Mouse (Mus musculus) spleen, adult 2 months (tissue): ENCODE results near the gene Hcar2. TPM values are rescaled to one million over a fixed set of nuclear protein-coding genes. Genes with fewer than 3 reads are reported as not detected.
A peak's percentile ranks its signal among the peaks of the same experiment; 100 is the strongest.

Source experiments
- DNase-seq, 2 experiments: peaks; one replicate each; pipeline versions ENCODE4 v3.0.0 to v3.0.0-alpha.2; 2012 to 2021; ENCODE audit warnings: low spot score in 2 of 2, low read depth in 1 of 2
- H3K27ac ChIP-seq: fragments of 200-500 bp; 2 replicates; pipeline ENCODE4 v1.5.1; 2012; ENCODE audit warnings: low read length, inconsistent platforms; ENCODE audit not compliant: insufficient read depth
- H3K27me3 ChIP-seq: fragments of 200-500 bp; 2 replicates; pipeline ENCODE4 v1.6.1; 2012; ENCODE audit warnings: mild to moderate bottlenecking, moderate library complexity, low read length, inconsistent platforms; ENCODE audit not compliant: control insufficient read depth, insufficient read depth
- H3K36me3 ChIP-seq: fragments of 200-500 bp; 2 replicates; pipeline ENCODE4 v1.6.1; 2012; ENCODE audit warnings: mild to moderate bottlenecking, low read length, inconsistent platforms; ENCODE audit not compliant: control insufficient read depth, insufficient read depth
- H3K4me1 ChIP-seq: fragments of 200-500 bp; 2 replicates; pipeline ENCODE4 v1.6.1; 2011; ENCODE audit warnings: inconsistent platforms; ENCODE audit not compliant: control insufficient read depth, insufficient read depth, insufficient read length
- H3K4me3 ChIP-seq: fragments of 200-500 bp; 2 replicates; pipeline ENCODE4 v1.5.1; 2011; ENCODE audit warnings: mild to moderate bottlenecking, inconsistent platforms; ENCODE audit not compliant: insufficient read depth, insufficient read length; ENCODE audit errors: extremely low read depth
- CTCF ChIP-seq: fragments of 200-500 bp; IDR thresholded peaks from 2 replicates; pipeline ENCODE4 v1.5.1; 2011; ENCODE audit warnings: mild to moderate bottlenecking, inconsistent platforms; ENCODE audit not compliant: insufficient read depth, insufficient read length, insufficient replicate concordance; ENCODE audit errors: extremely low read depth
- POLR2A ChIP-seq: fragments of 200-500 bp; IDR thresholded peaks from 2 replicates; pipeline ENCODE4 v1.6.1; 2011; ENCODE audit warnings: low read depth, low read length, inconsistent platforms
- WGBS: fragments of 180-500 bp; shearing (Covaris S2); methylation state at CpG from one replicate; pipeline ENCODE4 v1.1.7; 2018; 5-methylcytosine and 5-hydroxymethylcytosine counted together
- polyA plus RNA-seq: library from polyadenylated mRNA; depleted of rRNA; stranded (reverse); fragments of >200 nt; gene quantifications from 2 replicates; pipeline ENCODE4 v1.2.3, GENCODE M21; 2012

Gene Hcar2
- polyA plus RNA-seq, 1 experiment = 7.2 TPM

GRCm38 (mm10) chr5:123866457-123866856, 1.2 kb upstream of the Hcar2 start:
- no peak for TF ChIP-seq CTCF
- WGBS = 78% methylated on average over 4 of the region's 4 CpGs
- DNase-seq = no peak

GRCm38 (mm10) chr5:123863934-123864333, 1.4 kb downstream of the Hcar2 start:
- Histone ChIP-seq H3K36me3 (no peaks in the 10 kb centered on the region), H3K4me1 (peaks cover 3% of the 10 kb centered on the region), H3K27ac (peak overlapping the region; percentile 10; the same call in 1 of the 2 replicates), H3K27me3 (no peaks in the 10 kb centered on the region), H3K4me3 (no peak overlapping the region)
- TF ChIP-seq CTCF (no peak), POLR2A (no peak)
- no peak for DNase-seq
- 78% methylated on average over 14 of the region's 14 CpGs for WGBS

More at GRCm38 (mm10) chr5:123866457-123866856, 1.2 kb upstream of the Hcar2 start:
- H3K27ac ChIP-seq = no peak overlapping the region
- H3K4me3 ChIP-seq = no peak overlapping the region
- H3K4me1 ChIP-seq = peaks cover 3% of the 10 kb centered on the region
- H3K36me3 ChIP-seq = no peaks in the 10 kb centered on the region
- H3K27me3 ChIP-seq = no peaks in the 10 kb centered on the region

GRCm38 (mm10) chr5:123862374-123863350, 2.6 kb downstream of the Hcar2 start:
- 52% methylated on average over 15 of the region's 15 CpGs for WGBS
- TF ChIP-seq CTCF = no peak
- no peak for TF ChIP-seq POLR2A
- H3K27me3 ChIP-seq = no peaks in the 10 kb centered on the region
- 0 out of 2 replicates have a peak overlapping the region, but pooled peaks have one; percentile 42 for H3K27ac ChIP-seq
- peaks cover 3% of the 10 kb centered on the region for H3K4me1 ChIP-seq
- no peak overlapping the region for H3K4me3 ChIP-seq
- H3K36me3 ChIP-seq = no peaks in the 10 kb centered on the region
- no peak for DNase-seq

GRCm38 (mm10) chr5:123858798-123859197, 6.5 kb downstream of the Hcar2 start:
- TF ChIP-seq POLR2A (no peak), CTCF (no peak)
- DNase-seq = no peak
- Histone ChIP-seq H3K27ac (no peak overlapping the region), H3K36me3 (no peaks in the 10 kb centered on the region), H3K4me3 (no peak overlapping the region), H3K4me1 (peaks cover 3% of the 10 kb centered on the region), H3K27me3 (no peaks in the 10 kb centered on the region)
- 29% methylated on average over 11 of the region's 11 CpGs for WGBS

DNA sequence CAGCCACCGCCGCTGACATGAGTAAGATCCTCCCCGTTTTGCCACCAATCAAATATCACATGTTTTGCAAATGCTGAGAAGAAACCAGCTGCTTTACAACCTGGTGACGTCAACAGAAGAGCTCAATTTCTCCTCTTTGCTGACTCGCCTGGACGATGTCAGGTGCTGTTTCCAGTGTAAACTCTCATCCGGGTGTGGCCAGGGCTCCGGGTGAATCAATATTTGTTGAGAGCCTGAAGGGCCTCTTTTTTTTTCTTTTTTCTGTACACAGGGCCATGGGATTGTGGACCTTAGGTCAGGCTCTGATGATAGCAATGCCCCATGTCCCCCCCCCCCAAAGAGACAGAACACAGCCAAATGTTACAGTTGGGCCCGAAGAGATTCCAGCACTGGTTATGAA, 10.8 kb downstream of the Hcar2 start:
- H3K27me3 ChIP-seq = no peaks in the 10 kb centered on the region
- no peak overlapping the region for H3K4me3 ChIP-seq
- no peak overlapping the region for H3K27ac ChIP-seq

GRCm38 (mm10) chr5:123853877-123854504, 11.3 kb downstream of the Hcar2 start:
- no peak for DNase-seq
- H3K27ac ChIP-seq = no peak overlapping the region
- no peak overlapping the region for H3K4me3 ChIP-seq
- 91% methylated on average over 11 of the region's 11 CpGs for WGBS
- no peak for TF ChIP-seq POLR2A
- TF ChIP-seq CTCF = no peak
- H3K36me3 ChIP-seq = no peaks in the 10 kb centered on the region
- H3K27me3 ChIP-seq = no peaks in the 10 kb centered on the region
- H3K4me1 ChIP-seq = peaks cover 4% of the 10 kb centered on the region; the same call in 1 of the 2 replicates

More for the DNA sequence above, 10.8 kb downstream of the Hcar2 start:
- Histone ChIP-seq H3K36me3 (no peaks in the 10 kb centered on the region), H3K4me1 (peaks cover 4% of the 10 kb centered on the region; the same call in 1 of the 2 replicates)
- TF ChIP-seq CTCF (no peak), POLR2A (no peak)
- no peak for DNase-seq
- 93% methylated on average over 9 of the region's 9 CpGs for WGBS
